Mouse (Mus musculus): ENCODE results near the gene Smim5. TPM values are rescaled to one million over a fixed set of nuclear protein-coding genes. Genes with fewer than 3 reads are reported as not detected.

Gene Smim5
- total RNA-seq, 1 experiment from 2014 or later: 1.2 TPM

Other genes with a start within 250 kb of the Smim5 start
- 59.5 and 71.5 TPM in 2 replicates for gene Grb2, start 191.4 kb upstream of the Smim5 start, total RNA-seq (2017)
- 17.1 and 19.8 TPM in 2 replicates for gene Tmem94, start 134.5 kb upstream of the Smim5 start, total RNA-seq (2017)
- gene Caskin2, start 86.3 kb upstream of the Smim5 start, total RNA-seq (2017): 2.3 and 4.5 TPM in 2 replicates
- gene Tsen54, start 85.2 kb upstream of the Smim5 start, total RNA-seq (2017): 8.8 and 15.2 TPM in 2 replicates
- gene Llgl2, start 75.9 kb upstream of the Smim5 start, total RNA-seq (2017): 12.8 and 14.1 TPM in 2 replicates
- under 0.01 TPM in 1 of 2 replicates, not detected in the other for gene Myo15b, start 41.6 kb upstream of the Smim5 start, total RNA-seq (2017)
- gene Smim6, start 12.1 kb downstream of the Smim5 start, total RNA-seq (2017): not detected in 2 replicates
- gene Sap30bp, start 33.3 kb downstream of the Smim5 start, total RNA-seq (2017): 125 and 148 TPM in 2 replicates
- gene Recql5, start 33.5 kb downstream of the Smim5 start, total RNA-seq (2017): 44.4 and 54.2 TPM in 2 replicates
- 0.23 and 0.25 TPM in 2 replicates for gene Itgb4, start 74.7 kb downstream of the Smim5 start, total RNA-seq (2017)
- gene Galk1, start 112.8 kb downstream of the Smim5 start, total RNA-seq (2017): 3.6 and 7.9 TPM in 2 replicates
- gene H3f3b, start 128.0 kb downstream of the Smim5 start, total RNA-seq (2017): 1,276 and 1,299 TPM in 2 replicates
- 22.5 and 24.2 TPM in 2 replicates for gene Unk, start 130.4 kb downstream of the Smim5 start, total RNA-seq (2017)
- 47.0 and 49.2 TPM in 2 replicates for gene Unc13d, start 178.0 kb downstream of the Smim5 start, total RNA-seq (2017)
- gene Wbp2, start 187.0 kb downstream of the Smim5 start, total RNA-seq (2017): 93.6 and 100 TPM in 2 replicates
- 0.23 and 1.5 TPM in 2 replicates for gene Trim47, start 227.2 kb downstream of the Smim5 start, total RNA-seq (2017)
- gene Trim65, start 231.2 kb downstream of the Smim5 start, total RNA-seq (2017): 19.0 and 21.2 TPM in 2 replicates
- 17.7 and 17.8 TPM in 2 replicates for gene Mrpl38, start 238.9 kb downstream of the Smim5 start, total RNA-seq (2017)